Mouse (Mus musculus) R1 (cell line): ENCODE data around the gene Rab11fip3.

Experiments used
- DNase-seq: peaks from one replicate; pipeline ENCODE4 v3.0.0-alpha.2; 2018; ENCODE audit warnings: low read depth, low spot score

Gene Rab11fip3

GRCm38 (mm10) chr17:25956201-25956600, 113.2 kb downstream of the Rab11fip3 start:
- DNase-seq, result no peak

- DNase-seq, result no peak
Observed at GRCm38 (mm10) chr17:25955736-25956135, 113.6 kb downstream of the Rab11fip3 start.

- DNase-seq, result no peak
Observed at GRCm38 (mm10) chr17:25954671-25955070, 114.7 kb downstream of the Rab11fip3 start.

- DNase-seq, result no peak
Observed at GRCm38 (mm10) chr17:25953161-25953560, 116.2 kb downstream of the Rab11fip3 start.

GRCm38 (mm10) chr17:25951803-25952623, 117.3 kb downstream of the Rab11fip3 start, which contains the start of gene A930017K11Rik:
A930017K11Rik (minus strand) TSS chr17:25952565.
- DNase-seq, result peak; percentile 67

GRCm38 (mm10) chr17:25951225-25951802, 118.0 kb downstream of the Rab11fip3 start:
- no peak for DNase-seq

GRCm38 (mm10) chr17:25950706-25951105, 118.6 kb downstream of the Rab11fip3 start:
- DNase-seq, result no peak

- no peak for DNase-seq
Observed at GRCm38 (mm10) chr17:25949981-25950380, 119.4 kb downstream of the Rab11fip3 start.

- no peak for DNase-seq
Observed at GRCm38 (mm10) chr17:25948051-25948450, 121.3 kb downstream of the Rab11fip3 start.

GRCm38 (mm10) chr17:25947576-25947975, 121.8 kb downstream of the Rab11fip3 start:
- no peak for DNase-seq

- DNase-seq, result no peak
Observed at GRCm38 (mm10) chr17:25946891-25947290, 122.5 kb downstream of the Rab11fip3 start.

- no peak for DNase-seq
Observed at GRCm38 (mm10) chr17:25946349-25946748, 123.0 kb downstream of the Rab11fip3 start.

- no peak for DNase-seq
Observed at GRCm38 (mm10) chr17:25945517-25946155, 123.7 kb downstream of the Rab11fip3 start.

- DNase-seq, result peak; percentile 29
Observed at GRCm38 (mm10) chr17:25944366-25945163, 124.8 kb downstream of the Rab11fip3 start, which contains the start of the genes Pigq and Nhlrc4. Pigq (minus strand) TSS chr17:25944936. Nhlrc4 (minus strand) TSS chr17:25944961.

GRCm38 (mm10) chr17:25943769-25944168, 125.6 kb downstream of the Rab11fip3 start:
- no peak for DNase-seq

GRCm38 (mm10) chr17:25943221-25943620, 126.1 kb downstream of the Rab11fip3 start:
- DNase-seq, result no peak

- DNase-seq, result no peak
Observed at GRCm38 (mm10) chr17:25942597-25943151, 126.7 kb downstream of the Rab11fip3 start.

GRCm38 (mm10) chr17:25941511-25942241, 127.7 kb downstream of the Rab11fip3 start:
- DNase-seq, result peak; percentile 71
